Comparison of ENCODE assay signal across 12 mouse cellular contexts in genomic region chr10:21470589-21470988, GRCm38 (mm10).
DNase-seq lines count a peak whose midpoint lies in the region; TF ChIP-seq lines count a peak whose summit lies in the region.
"Had no signal": no experiment of that assay in that cellular context is flagged by ENCODE, and none has a peak within 500 bp of the region (broad histone marks: within the 10 kb centered on the region; RNA-seq: fewer than 3 reads in every experiment).

No protein-coding gene starts in this region.

- TF ChIP-seq CTCF in testis, adult 2 months (IDR thresholded peaks at IDR 0.05; ENCODE audit: control insufficient read depth, insufficient read depth, insufficient replicate concordance, low read depth, low read length), result no peak

- H3K27ac ChIP-seq in testis, adult 2 months (ENCODE audit: control insufficient read depth, insufficient read depth, low read depth, low read length), result no peak overlapping the region
- H3K27ac ChIP-seq: midbrain, embryonic 10.5 days; neural tube, embryonic 15.5 days had no signal

- peak overlapping the region; percentile 68 for H3K4me3 ChIP-seq in testis, adult 2 months (ENCODE audit: control insufficient read depth, low read depth, low read length)
- H3K4me3 ChIP-seq: erythroblast, embryonic 14.5 days; midbrain, embryonic 10.5 days; neural tube, embryonic 15.5 days had no signal

- H3K4me1 ChIP-seq in testis, adult 2 months (ENCODE audit: control insufficient read depth, insufficient read depth, low read length), result peaks cover 3% of the 10 kb centered on the region; the same call in 1 of the 2 replicates

- H3K36me3 ChIP-seq in testis, adult 2 months (ENCODE audit: control insufficient read depth, insufficient read depth, low read length), result no peaks in the 10 kb centered on the region
- H3K36me3 ChIP-seq: midbrain, embryonic 10.5 days; neural tube, embryonic 15.5 days had no signal

- DNase-seq in testis, postnatal 10 days (ENCODE audit: low spot score), result no peak
- DNase-seq in induced T-regulatory cell, adult 2 months (ENCODE audit: low read depth), result peak; percentile 17
- peak; percentile 21 to 25 for DNase-seq in layer of hippocampus, postnatal 25 days (ENCODE audit: extremely low spot score in 1 of 2, low spot score in 1 of 2)
- DNase-seq in right cerebral cortex, postnatal 25 days, result peak; percentile 55
- no peak for DNase-seq in adrenal gland, postnatal 36 days
- no peak for DNase-seq in spleen, adult 18-20 months
- DNase-seq: cerebellum, postnatal 10 days; lung, adult 2 months had no signal

- peak; percentile 50; the same call in 1 of the 2 replicates for TF ChIP-seq POLR2A in testis, adult 2 months (IDR thresholded peaks at IDR 0.05; ENCODE audit: control insufficient read depth, low read depth, low read length)

- no peaks in the 10 kb centered on the region for H3K27me3 ChIP-seq in testis, adult 2 months (ENCODE audit: control insufficient read depth, insufficient read depth, low read length)

Comparison
In these comparisons a context has a peak if more than half of its experiments do, and no peak if none do; other contexts are left out.
1. DNase-seq: peak in induced T-regulatory cell, adult 2 months (single experiment), layer of hippocampus, postnatal 25 days (2 of 2) and right cerebral cortex, postnatal 25 days (single experiment); none in testis, postnatal 10 days (single experiment), adrenal gland, postnatal 36 days (0 of 2) and spleen, adult 18-20 months (0 of 2).